In genomic region chr12:79960446-79960845, GRCm38 (mm10) we compare ENCODE assay signal across 23 mouse cellular contexts.
DNase-seq lines count a peak whose midpoint lies in the region; ATAC-seq lines count a peak whose summit lies in the region.
"Had no signal": no experiment of that assay in that cellular context is flagged by ENCODE, and none has a peak within 500 bp of the region (broad histone marks: within the 10 kb centered on the region; RNA-seq: fewer than 3 reads in every experiment).

No protein-coding gene starts in this region.

- no peaks in the 10 kb centered on the region for H3K27me3 ChIP-seq in kidney, embryonic 15.5 days
- H3K27me3 ChIP-seq in limb, embryonic 10.5 days (ENCODE audit: low read depth, poor library complexity, severe bottlenecking) = no peaks in the 10 kb centered on the region
- H3K27me3 ChIP-seq: embryonic facial prominence, embryonic 12.5 days; embryonic facial prominence, embryonic 15.5 days; heart, embryonic 13.5 days had no signal

- 44% methylated on average over 4 of the region's 4 CpGs for WGBS in kidney, embryonic 15.5 days
- whole genome bisulfite sequencing in limb, embryonic 10.5 days = 71% methylated on average over 4 of the region's 4 CpGs

- peaks cover 56% of the 10 kb centered on the region for H3K4me1 ChIP-seq in kidney, embryonic 15.5 days
- peaks cover 29% of the 10 kb centered on the region for H3K4me1 ChIP-seq in limb, embryonic 10.5 days

- no peaks in the 10 kb centered on the region for H3K36me3 ChIP-seq in kidney, embryonic 15.5 days
- H3K36me3 ChIP-seq in limb, embryonic 10.5 days = no peaks in the 10 kb centered on the region
- H3K36me3 ChIP-seq: embryonic facial prominence, embryonic 12.5 days; embryonic facial prominence, embryonic 15.5 days; heart, embryonic 13.5 days had no signal

- no peak overlapping the region for H3K4me2 ChIP-seq in kidney, embryonic 15.5 days
- H3K4me2 ChIP-seq: embryonic facial prominence, embryonic 12.5 days; embryonic facial prominence, embryonic 15.5 days; heart, embryonic 13.5 days; hindbrain, embryonic 14.5 days had no signal

- H3K4me3 ChIP-seq in kidney, embryonic 15.5 days (replicated peaks) = no peak overlapping the region
- no peak overlapping the region for H3K4me3 ChIP-seq in limb, embryonic 10.5 days
- H3K4me3 ChIP-seq: embryonic facial prominence, embryonic 12.5 days; embryonic facial prominence, embryonic 15.5 days; heart, embryonic 13.5 days had no signal

- peak; percentile 83 for DNase-seq in heart, adult 11 months
- no peak for DNase-seq in heart, adult 8-10 months (ENCODE audit: low spot score)
- no peak for DNase-seq in kidney, postnatal 4 days
- DNase-seq in limb, embryonic 10.5 days (ENCODE audit: low spot score) = no peak
- no peak for DNase-seq in kidney, adult 11 months
- DNase-seq: adrenal gland, postnatal 10 days; adrenal gland, postnatal 36 days; cerebellum, adult 18-20 months; cerebellum, adult 9-10 months; cerebellum, postnatal 14 days; gastrocnemius, postnatal 10 days; gastrocnemius, postnatal 36 days; heart, postnatal 14 days; kidney, adult 2 months had no signal

- no peak overlapping the region for H3K9ac ChIP-seq in kidney, embryonic 15.5 days
- H3K9ac ChIP-seq: embryonic facial prominence, embryonic 12.5 days; embryonic facial prominence, embryonic 15.5 days; heart, embryonic 13.5 days; hindbrain, embryonic 14.5 days had no signal

- no peaks in the 10 kb centered on the region for H3K9me3 ChIP-seq in kidney, embryonic 15.5 days (replicated peaks)
- H3K9me3 ChIP-seq in limb, embryonic 10.5 days (replicated peaks) = no peaks in the 10 kb centered on the region
- H3K9me3 ChIP-seq: embryonic facial prominence, embryonic 12.5 days; embryonic facial prominence, embryonic 15.5 days; heart, embryonic 13.5 days had no signal

- ATAC-seq in kidney, embryonic 15.5 days (replicated peaks; ENCODE audit: low FRiP score) = no peak
- ATAC-seq in erythroid progenitor cell, adult 5-6 weeks (replicated peaks; ENCODE audit: low FRiP score, poor library complexity, severe bottlenecking) = no peak
- ATAC-seq: forebrain, embryonic 16.5 days; hindbrain, postnatal 0 days; intestine, embryonic 16.5 days had no signal

- H3K27ac ChIP-seq in kidney, embryonic 15.5 days = 0 out of 2 replicates have a peak overlapping the region, but pooled peaks have one; percentile 27
- peak overlapping the region; percentile 30; the same call in 1 of the 2 replicates for H3K27ac ChIP-seq in limb, embryonic 10.5 days
- H3K27ac ChIP-seq: embryonic facial prominence, embryonic 12.5 days; embryonic facial prominence, embryonic 15.5 days; heart, embryonic 13.5 days; hindbrain, embryonic 14.5 days; hindbrain, postnatal 0 days had no signal
